Mouse (Mus musculus): ENCODE results near the gene Cacna1a. TPM values are rescaled to one million over a fixed set of nuclear protein-coding genes. Genes with fewer than 3 reads are reported as not detected.

The Cacna1a gene
- total RNA-seq, 4 experiments from 2014 or later: 177 to 203 (median 185) TPM

GRCm38 (mm10) chr8:84636051-84636691 lies 247.9 kb downstream of the Cacna1a start:
- no peak for DNase-seq (ENCODE audit: low spot score in 2 of 2)

GRCm38 (mm10) chr8:84637946-84638554 lies 249.8 kb downstream of the Cacna1a start:
- DNase-seq (ENCODE audit: low spot score in 2 of 2): no peak

- no peak for DNase-seq (ENCODE audit: low spot score in 2 of 2)
These were observed 250.4 kb downstream of the Cacna1a start for GRCm38 (mm10) chr8:84638555-84639161.

DNA sequence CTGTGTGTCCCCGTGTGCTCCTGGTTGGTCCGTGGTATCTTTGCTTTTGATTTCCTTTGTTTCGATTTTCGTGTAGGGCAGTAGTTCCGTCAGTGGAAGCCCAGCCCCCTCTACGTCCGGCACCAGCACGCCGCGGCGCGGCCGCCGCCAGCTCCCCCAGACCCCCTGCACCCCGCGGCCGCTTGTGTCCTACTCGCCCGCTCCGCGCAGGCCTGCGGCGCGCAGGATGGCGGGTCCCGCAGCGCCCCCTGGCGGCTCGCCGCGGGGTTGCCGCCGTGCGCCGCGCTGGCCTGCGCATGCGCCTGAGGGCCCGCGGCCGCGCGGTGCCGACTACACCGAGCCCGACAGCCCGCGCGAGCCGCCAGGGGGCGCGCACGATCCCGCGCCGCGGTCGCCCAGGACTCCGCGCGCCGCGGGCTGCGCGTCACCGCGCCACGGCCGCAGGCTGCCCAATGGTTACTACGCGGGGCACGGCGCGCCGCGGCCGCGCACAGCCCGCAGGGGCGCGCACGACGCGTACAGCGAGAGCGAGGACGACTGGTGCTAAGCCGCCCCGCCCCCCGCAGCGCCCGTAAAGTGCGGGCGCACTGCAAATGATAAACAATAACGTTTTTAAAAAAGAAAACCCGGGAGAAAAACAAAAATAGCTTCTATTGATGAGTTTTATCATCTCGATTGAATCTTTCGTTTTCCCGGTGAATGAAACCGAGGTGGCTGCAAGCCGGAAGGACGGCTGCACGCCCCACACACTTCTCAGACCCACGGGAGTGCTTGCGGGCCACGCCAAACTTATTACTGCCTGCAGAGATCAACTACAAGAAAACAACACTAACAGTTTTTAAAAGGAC lies 251.1 kb downstream of the Cacna1a start:
- peak; percentile 78 to 93 for DNase-seq (ENCODE audit: low spot score in 2 of 2)

DNA sequence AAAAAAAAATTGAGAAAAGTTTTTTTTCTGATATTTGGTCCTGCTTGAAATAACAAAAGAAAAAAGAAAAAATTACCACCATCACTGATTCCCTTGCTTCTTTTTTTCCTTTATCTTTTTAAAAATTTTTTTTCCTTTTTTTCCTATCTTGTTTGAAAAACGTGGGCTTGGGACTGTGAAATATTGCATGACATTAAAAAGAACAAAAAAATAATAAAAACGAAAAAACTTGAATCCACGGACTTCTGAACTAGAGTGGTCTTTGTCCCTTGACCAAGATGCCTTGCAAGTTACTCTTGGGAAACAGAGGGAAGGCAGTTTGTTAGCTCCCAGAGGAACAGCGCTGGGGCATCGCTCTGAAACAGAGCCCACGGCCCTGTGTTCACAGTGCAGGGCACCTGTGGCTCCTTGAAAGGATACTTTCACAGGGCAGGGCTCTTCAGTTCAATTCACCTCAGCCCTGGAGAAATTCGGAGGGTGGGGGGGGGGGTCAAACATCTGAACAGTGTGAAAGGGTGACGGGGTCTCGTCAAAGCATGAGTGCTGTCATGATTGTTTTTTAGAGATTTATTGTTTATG lies 251.9 kb downstream of the Cacna1a start:
- no peak for DNase-seq (ENCODE audit: low spot score in 2 of 2)

GRCm38 (mm10) chr8:84640617-84641294 lies 252.5 kb downstream of the Cacna1a start:
- DNase-seq (ENCODE audit: low spot score in 2 of 2): no peak

DNA sequence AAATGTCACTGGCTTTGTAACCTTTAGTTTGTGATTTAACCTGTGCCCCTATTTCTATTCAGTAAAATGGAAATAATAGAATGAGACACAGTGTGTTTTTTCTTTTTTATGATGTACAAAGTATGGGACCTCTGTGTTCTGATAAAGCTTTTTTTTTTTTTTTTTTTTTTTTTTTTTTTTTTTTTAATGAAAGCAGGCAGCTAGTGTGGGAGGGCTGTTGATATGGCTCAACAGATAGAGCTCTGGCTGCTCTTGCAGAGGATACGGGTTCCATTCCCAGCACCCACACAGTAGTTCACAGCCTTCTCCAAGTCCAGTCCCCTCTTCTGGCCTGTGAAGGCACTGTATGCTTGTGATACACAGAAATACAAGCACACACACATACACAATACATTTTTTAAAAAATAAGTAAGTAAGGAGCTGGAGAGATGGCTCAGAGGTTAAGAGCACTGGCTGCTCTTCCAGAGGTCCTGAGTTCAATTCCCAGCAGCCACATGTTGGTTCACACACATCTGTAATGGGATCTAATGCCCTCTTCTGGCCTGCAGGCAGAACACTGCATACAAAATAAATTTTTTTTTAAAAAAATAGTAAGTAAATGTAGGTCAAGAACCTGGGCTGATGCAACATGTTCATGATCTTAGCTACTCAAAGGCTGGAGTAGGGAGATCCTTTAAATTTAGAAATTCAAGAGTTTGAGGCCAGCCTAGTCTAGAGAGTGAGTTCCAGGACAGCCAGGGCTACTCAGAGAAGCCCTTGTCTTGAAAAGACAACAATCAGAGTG lies 253.5 kb downstream of the Cacna1a start:
- no peak for DNase-seq (ENCODE audit: low spot score in 2 of 2)

- DNase-seq (ENCODE audit: low spot score in 2 of 2): no peak
These were observed 254.8 kb downstream of the Cacna1a start for GRCm38 (mm10) chr8:84643019-84643418.

GRCm38 (mm10) chr8:84646800-84647199 lies 258.6 kb downstream of the Cacna1a start:
- DNase-seq (ENCODE audit: low spot score in 2 of 2): no peak

DNA sequence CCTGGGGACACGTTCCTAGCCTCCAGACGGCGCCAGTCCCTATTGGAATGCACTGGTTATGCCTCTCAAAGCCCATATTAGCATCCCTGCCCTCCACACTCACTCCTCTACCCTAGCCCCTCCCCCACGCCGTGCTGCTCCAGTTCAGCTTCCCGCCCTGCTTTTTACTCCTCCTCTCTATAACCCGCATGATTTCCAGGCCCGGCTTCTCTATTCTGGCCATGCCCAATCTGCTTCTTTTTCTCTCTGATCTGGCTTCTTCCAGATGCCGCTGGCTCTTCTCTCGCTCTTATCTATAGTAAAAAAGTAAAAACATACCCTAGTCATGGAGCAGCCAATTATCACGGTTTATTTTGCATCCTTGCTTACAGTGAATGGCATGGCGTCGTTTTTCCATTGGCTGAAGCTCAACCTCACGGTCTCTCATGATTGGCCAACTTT lies 259.2 kb downstream of the Cacna1a start:
- no peak for DNase-seq (ENCODE audit: low spot score in 2 of 2)

DNA sequence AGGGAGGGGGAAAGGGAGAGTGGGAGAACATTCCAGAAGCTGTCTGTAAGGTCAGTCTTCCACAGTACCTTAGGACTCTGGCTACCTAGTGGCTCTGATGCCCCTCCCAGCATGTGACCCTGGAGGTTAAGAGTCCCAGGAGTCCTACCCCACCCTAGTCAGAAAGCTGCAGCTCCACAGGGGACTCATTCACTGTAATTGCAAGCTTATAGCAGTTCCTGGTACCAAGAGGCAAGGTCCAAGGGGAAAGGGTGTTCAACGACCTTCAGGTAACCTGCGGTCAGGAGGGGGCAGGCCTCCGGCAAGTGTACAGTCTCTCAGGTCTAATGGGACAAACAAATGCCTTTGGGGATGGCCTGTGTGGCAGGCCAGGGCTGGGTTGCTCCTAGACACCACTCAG lies 262.0 kb downstream of the Cacna1a start:
- DNase-seq (ENCODE audit: low spot score in 2 of 2): no peak

DNA sequence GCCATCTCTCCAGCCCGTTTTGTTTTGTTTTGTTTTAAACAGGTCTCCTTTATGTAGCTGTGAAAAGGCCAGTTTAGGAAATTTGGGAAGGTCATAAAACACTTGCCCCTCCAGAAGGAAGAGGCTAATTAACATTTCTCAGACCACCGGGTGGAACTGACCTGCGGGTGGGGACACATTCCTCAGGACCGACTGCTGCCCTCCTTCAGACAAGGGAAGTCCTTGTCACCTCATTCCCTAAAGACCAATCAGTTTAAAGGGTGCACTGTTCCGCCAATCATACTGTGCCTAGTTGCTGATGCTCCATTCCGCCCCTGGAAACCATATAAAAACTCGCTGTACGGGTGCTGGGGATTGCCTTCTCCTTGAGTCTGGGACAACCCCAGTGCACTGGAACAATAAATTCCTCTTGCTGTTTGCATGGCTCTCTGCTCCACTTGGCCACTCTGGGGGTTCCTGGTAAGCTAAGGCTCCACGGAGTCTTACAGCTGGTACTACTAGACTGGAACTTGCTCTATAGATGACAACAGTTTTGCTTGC lies 264.9 kb downstream of the Cacna1a start:
- DNase-seq (ENCODE audit: low spot score in 2 of 2): no peak

GRCm38 (mm10) chr8:84654597-84654996 lies 266.4 kb downstream of the Cacna1a start:
- no peak for DNase-seq (ENCODE audit: low spot score in 2 of 2)

- no peak for DNase-seq (ENCODE audit: low spot score in 2 of 2)
These were observed 267.3 kb downstream of the Cacna1a start for GRCm38 (mm10) chr8:84655336-84656190.

- no peak for DNase-seq (ENCODE audit: low spot score in 2 of 2)
These were observed 267.9 kb downstream of the Cacna1a start for GRCm38 (mm10) chr8:84656191-84656525.

DNA sequence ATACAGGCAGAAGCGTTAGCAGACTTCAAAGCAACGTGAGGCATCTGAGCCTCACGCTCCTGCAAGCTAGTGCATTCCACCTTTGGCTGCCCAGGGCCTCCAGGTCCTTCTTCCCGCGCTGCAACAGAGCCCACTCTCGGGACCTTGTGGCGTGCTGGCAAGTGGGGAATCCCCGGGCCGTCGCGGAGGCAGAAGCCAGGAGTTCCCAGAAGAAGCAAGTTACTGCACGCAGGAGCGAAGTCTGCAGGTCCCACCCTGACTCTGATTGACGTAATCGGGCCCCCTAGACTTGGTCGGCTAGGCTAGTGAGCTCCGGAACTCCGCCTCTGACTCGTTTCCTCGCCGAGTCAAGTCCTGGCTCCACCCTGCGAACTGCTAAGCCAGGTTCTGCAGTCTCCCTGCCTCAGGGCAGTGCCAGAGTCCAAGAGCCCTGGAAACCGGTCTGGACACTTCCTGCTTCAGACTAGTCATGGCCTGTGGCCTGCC lies 268.4 kb downstream of the Cacna1a start:
- DNase-seq (ENCODE audit: low spot score in 2 of 2): no peak

DNA sequence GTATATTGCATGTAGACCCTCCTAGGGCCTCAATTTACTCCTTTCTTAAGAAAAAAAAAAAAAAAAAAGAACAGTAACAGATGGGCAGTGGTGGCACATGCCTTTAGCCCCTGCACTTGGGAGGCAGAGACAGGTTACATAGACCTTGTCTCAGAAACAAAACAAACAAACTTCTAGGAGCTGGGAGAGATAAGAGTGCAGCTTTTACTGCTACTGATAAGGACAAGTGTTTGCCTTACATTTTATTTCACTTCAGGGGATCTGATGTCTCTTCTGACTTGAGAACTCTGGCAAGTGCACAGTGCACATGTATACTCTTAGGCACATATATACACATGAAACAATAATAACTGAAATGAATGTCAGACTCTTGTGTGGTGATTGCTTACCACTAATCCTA lies 269.0 kb downstream of the Cacna1a start:
- DNase-seq (ENCODE audit: low spot score in 2 of 2): no peak

DNA sequence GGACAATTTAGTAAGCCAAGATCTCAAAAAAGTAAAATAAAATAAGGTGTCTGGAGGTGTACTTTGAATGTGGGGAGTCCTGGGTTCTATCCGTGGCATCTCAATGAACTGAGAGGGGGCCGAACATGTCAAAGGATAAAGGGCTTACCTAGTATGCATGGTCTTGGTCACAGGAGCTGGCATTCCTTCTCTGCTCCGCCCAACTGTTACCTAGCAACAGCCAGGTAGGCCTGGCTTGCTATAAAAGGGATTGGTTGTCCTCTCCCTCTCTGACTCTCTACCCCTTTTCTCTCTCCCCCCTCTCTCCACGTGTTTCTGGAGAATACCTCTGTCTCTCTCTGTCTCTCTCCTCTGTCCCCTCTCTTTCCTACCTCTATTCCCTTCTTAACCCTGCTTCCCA lies 269.4 kb downstream of the Cacna1a start:
- DNase-seq (ENCODE audit: low spot score in 2 of 2): no peak

- no peak for DNase-seq (ENCODE audit: low spot score in 2 of 2)
These were observed 270.7 kb downstream of the Cacna1a start for GRCm38 (mm10) chr8:84658951-84659350.

Data from left cerebral cortex, adult 8-10 months (tissue).